Mouse (Mus musculus) adrenal gland, adult (tissue): ENCODE measurements around the gene Phf11a.
"Not testable (repeated sequence)": the region's sequence is repeated elsewhere in the genome, so short reads cannot be mapped to it uniquely, and the experiment has no call there.

Experiments used
- DNase-seq, 2 experiments: peaks; one replicate each; pipeline ENCODE4 v3.0.0; 2022 to 2023; ENCODE audit warnings: low spot score in 1 of 2; ENCODE audit not compliant: inconsistent age in 2 of 2

Phf11a gene

GRCm38 (mm10) chr14:59297391-59297790 lies at the start of gene Phf11a:
Gene Phf11a, minus strand, starts transcription at chr14:59297522.
- DNase-seq, result peak; percentile 5 to 38

- DNase-seq, result peak in 1 of 2 experiments; percentile 34
Observed at GRCm38 (mm10) chr14:59341189-59341588, 43.9 kb upstream of the Phf11a start, which contains the start of gene Phf11b. Gene Phf11b, minus strand, starts transcription at chr14:59341351.

GRCm38 (mm10) chr14:59339541-59339940 lies 42.2 kb upstream of the Phf11a start:
- DNase-seq, result no peak

- DNase-seq, result not testable (repeated sequence)
Observed at GRCm38 (mm10) chr14:59336056-59336455, 38.7 kb upstream of the Phf11a start.

- peak; percentile 9 to 52 for DNase-seq
Observed at GRCm38 (mm10) chr14:59330499-59330898, 33.2 kb upstream of the Phf11a start.

GRCm38 (mm10) chr14:59319970-59320369 lies 22.6 kb upstream of the Phf11a start:
- DNase-seq, result not testable (repeated sequence)

GRCm38 (mm10) chr14:59319036-59319435 lies 21.7 kb upstream of the Phf11a start:
- DNase-seq, result peak in 1 of 2 experiments; percentile 12

GRCm38 (mm10) chr14:59291769-59292168 lies 5.6 kb downstream of the Phf11a start:
- not testable (repeated sequence) for DNase-seq

- DNase-seq, result not testable (repeated sequence)
Observed at GRCm38 (mm10) chr14:59274961-59275360, 22.4 kb downstream of the Phf11a start.

- DNase-seq, result peak in 1 of 2 experiments; percentile 43
Observed at GRCm38 (mm10) chr14:59260056-59260455, 37.3 kb downstream of the Phf11a start, which contains the start of gene Gm6904. Gene Gm6904, minus strand, starts transcription at chr14:59260216.

GRCm38 (mm10) chr14:59255861-59256260 lies 41.5 kb downstream of the Phf11a start:
- DNase-seq, result not testable (repeated sequence)

GRCm38 (mm10) chr14:59250350-59250749 lies 47.0 kb downstream of the Phf11a start:
- not testable (repeated sequence) for DNase-seq

GRCm38 (mm10) chr14:59233635-59234034 lies 63.7 kb downstream of the Phf11a start:
- no peak for DNase-seq

- peak; percentile 69 to 80 for DNase-seq
Observed at GRCm38 (mm10) chr14:59232003-59232402, 65.3 kb downstream of the Phf11a start.

- no peak for DNase-seq
Observed at GRCm38 (mm10) chr14:59230331-59230966, 66.9 kb downstream of the Phf11a start.

- DNase-seq, result no peak
Observed at GRCm38 (mm10) chr14:59229822-59230221, 67.5 kb downstream of the Phf11a start.
